Mouse (Mus musculus): ENCODE data around the gene Prkd2. TPM values are rescaled to one million over a fixed set of nuclear protein-coding genes. Genes with fewer than 3 reads are reported as not detected.

Gene Prkd2
- polyA plus RNA-seq, 1 experiment from 2014 or later = 16.2 TPM

- Histone ChIP-seq H3K9ac (replicated peaks) (peak overlapping the region; percentile 23; the same call in 1 of the 2 replicates), H3K27ac (peak overlapping the region; percentile 95), H3K27me3 (0 out of 2 replicates have a peak, but pooled peaks cover 11% of the 10 kb centered on the region), H3K36me3 (peaks cover 66% of the 10 kb centered on the region), H3K9me3 (peaks cover 17% of the 10 kb centered on the region), H3K4me1 (replicated peaks) (peaks cover 28% of the 10 kb centered on the region), H3K4me3 (replicated peaks) (0 out of 2 replicates have a peak overlapping the region, but pooled peaks have one; percentile 9), H3K4me2 (peak overlapping the region; percentile 39)
- WGBS = 13% methylated on average over 5 of the region's 5 CpGs
- ATAC-seq (ENCODE audit: insufficient number of reproducible peaks, insufficient read depth, low FRiP score, low TSS enrichment, low read depth) = no peak
These were observed 37.9 kb downstream of the Prkd2 start for GRCm38 (mm10) chr7:16880615-16881014.

- H3K9ac ChIP-seq (replicated peaks) = no peak overlapping the region
- no peak overlapping the region for H3K4me3 ChIP-seq (replicated peaks)
- 88% methylated on average over 6 of the region's 6 CpGs for WGBS
- ATAC-seq (ENCODE audit: insufficient number of reproducible peaks, insufficient read depth, low FRiP score, low TSS enrichment, low read depth) = no peak
- no peak overlapping the region for H3K27ac ChIP-seq
- H3K27me3 ChIP-seq = peaks cover 17% of the 10 kb centered on the region; the same call in 1 of the 2 replicates
- peaks cover 22% of the 10 kb centered on the region for H3K4me1 ChIP-seq (replicated peaks)
- H3K9me3 ChIP-seq = peaks cover 26% of the 10 kb centered on the region
- peaks cover 88% of the 10 kb centered on the region for H3K36me3 ChIP-seq
- no peak overlapping the region for H3K4me2 ChIP-seq
These were observed 40.5 kb downstream of the Prkd2 start for GRCm38 (mm10) chr7:16883162-16883561.

GRCm38 (mm10) chr7:16884334-16884733 lies 41.6 kb downstream of the Prkd2 start:
- H3K4me2 ChIP-seq = no peak overlapping the region
- no peak overlapping the region for H3K4me3 ChIP-seq (replicated peaks)
- peaks cover 26% of the 10 kb centered on the region for H3K9me3 ChIP-seq
- peaks cover 17% of the 10 kb centered on the region; the same call in 1 of the 2 replicates for H3K27me3 ChIP-seq
- H3K9ac ChIP-seq (replicated peaks) = no peak overlapping the region
- H3K36me3 ChIP-seq = peaks cover 88% of the 10 kb centered on the region
- 52% methylated on average over 4 of the region's 4 CpGs for WGBS
- peaks cover 16% of the 10 kb centered on the region for H3K4me1 ChIP-seq (replicated peaks)
- no peak for ATAC-seq (ENCODE audit: insufficient number of reproducible peaks, insufficient read depth, low FRiP score, low TSS enrichment, low read depth)
- H3K27ac ChIP-seq = no peak overlapping the region

- Histone ChIP-seq H3K27me3 (peaks cover 17% of the 10 kb centered on the region; the same call in 1 of the 2 replicates), H3K9ac (replicated peaks) (no peak overlapping the region)
- no peak for ATAC-seq (ENCODE audit: insufficient number of reproducible peaks, insufficient read depth, low FRiP score, low TSS enrichment, low read depth)
These were observed 42.6 kb downstream of the Prkd2 start for GRCm38 (mm10) chr7:16885271-16885776.

GRCm38 (mm10) chr7:16885905-16886304 lies 43.2 kb downstream of the Prkd2 start:
- Histone ChIP-seq H3K27me3 (peaks cover 17% of the 10 kb centered on the region; the same call in 1 of the 2 replicates), H3K36me3 (peaks cover 85% of the 10 kb centered on the region), H3K4me1 (replicated peaks) (peaks cover 15% of the 10 kb centered on the region), H3K27ac (0 out of 2 replicates have a peak overlapping the region, but pooled peaks have one; percentile 17), H3K9me3 (peaks cover 26% of the 10 kb centered on the region), H3K4me3 (replicated peaks) (peak overlapping the region; percentile 29), H3K4me2 (no peak overlapping the region), H3K9ac (replicated peaks) (no peak overlapping the region)
- WGBS = 56% methylated on average over 59 of the region's 59 CpGs
- no peak for ATAC-seq (ENCODE audit: insufficient number of reproducible peaks, insufficient read depth, low FRiP score, low TSS enrichment, low read depth)

More at GRCm38 (mm10) chr7:16885271-16885776, 42.6 kb downstream of the Prkd2 start:
- Histone ChIP-seq H3K4me1 (replicated peaks) (peaks cover 15% of the 10 kb centered on the region), H3K36me3 (peaks cover 87% of the 10 kb centered on the region), H3K9me3 (peaks cover 26% of the 10 kb centered on the region), H3K4me3 (replicated peaks) (peak overlapping the region; percentile 29), H3K27ac (peak overlapping the region; percentile 41; the same call in 1 of the 2 replicates), H3K4me2 (peak overlapping the region; percentile 36)
- 22% methylated on average over 76 of the region's 95 CpGs for WGBS

GRCm38 (mm10) chr7:16890536-16890935 lies 47.8 kb downstream of the Prkd2 start:
- peak overlapping the region; percentile 98 for H3K27ac ChIP-seq
- H3K4me2 ChIP-seq = peak overlapping the region; percentile 68
- H3K9ac ChIP-seq (replicated peaks) = peak overlapping the region; percentile 45
- no peak for ATAC-seq (ENCODE audit: insufficient number of reproducible peaks, insufficient read depth, low FRiP score, low TSS enrichment, low read depth)
- H3K9me3 ChIP-seq = peaks cover 10% of the 10 kb centered on the region
- H3K36me3 ChIP-seq = peaks cover 39% of the 10 kb centered on the region
- H3K4me1 ChIP-seq (replicated peaks) = peaks cover 58% of the 10 kb centered on the region
- H3K4me3 ChIP-seq (replicated peaks) = peak overlapping the region; percentile 40
- H3K27me3 ChIP-seq = peaks cover 13% of the 10 kb centered on the region; the same call in 1 of the 2 replicates
- WGBS = 11% methylated on average over 6 of the region's 6 CpGs

- H3K27me3 ChIP-seq = peaks cover 9% of the 10 kb centered on the region; the same call in 1 of the 2 replicates
- peak overlapping the region; percentile 68 for H3K4me2 ChIP-seq
- peaks cover 6% of the 10 kb centered on the region for H3K9me3 ChIP-seq
- 0% methylated on average over 23 of the region's 23 CpGs for WGBS
- ATAC-seq (ENCODE audit: insufficient number of reproducible peaks, insufficient read depth, low FRiP score, low TSS enrichment, low read depth) = peak; percentile 79
- H3K4me3 ChIP-seq (replicated peaks) = peak overlapping the region; percentile 40
- peaks cover 35% of the 10 kb centered on the region for H3K36me3 ChIP-seq
- H3K27ac ChIP-seq = peak overlapping the region; percentile 98
- peak overlapping the region; percentile 45 for H3K9ac ChIP-seq (replicated peaks)
- H3K4me1 ChIP-seq (replicated peaks) = peaks cover 59% of the 10 kb centered on the region
These were observed 48.2 kb downstream of the Prkd2 start for GRCm38 (mm10) chr7:16890944-16891343.

GRCm38 (mm10) chr7:16891641-16892351 lies 49.1 kb downstream of the Prkd2 start, which contains the start of gene Gng8:
Gene Gng8, plus strand, starts transcription at chr7:16891786.
- H3K9me3 ChIP-seq = no peaks in the 10 kb centered on the region
- H3K4me2 ChIP-seq = peak within 1 kb of the TSS; percentile 68
- peaks cover 59% of the 10 kb centered on the region for H3K4me1 ChIP-seq (replicated peaks)
- H3K9ac ChIP-seq (replicated peaks) = peak within 1 kb of the TSS; percentile 57
- H3K4me3 ChIP-seq (replicated peaks) = peak within 1 kb of the TSS; percentile 40
- H3K27me3 ChIP-seq = 0 out of 2 replicates have a peak, but pooled peaks cover 6% of the 10 kb centered on the region
- H3K36me3 ChIP-seq = peaks cover 26% of the 10 kb centered on the region
- peak within 1 kb of the TSS; percentile 98 for H3K27ac ChIP-seq
- under 1% methylated on average over 30 of the region's 30 CpGs for WGBS
- peak; percentile 83 for ATAC-seq (ENCODE audit: insufficient number of reproducible peaks, insufficient read depth, low FRiP score, low TSS enrichment, low read depth)

GRCm38 (mm10) chr7:16892352-16892730 lies 49.6 kb downstream of the Prkd2 start:
- WGBS = 31% methylated on average over 9 of the region's 9 CpGs
- H3K27me3 ChIP-seq = 0 out of 2 replicates have a peak, but pooled peaks cover 6% of the 10 kb centered on the region
- H3K4me2 ChIP-seq = peak overlapping the region; percentile 68
- H3K27ac ChIP-seq = peak overlapping the region; percentile 53; the same call in 1 of the 2 replicates
- peak overlapping the region; percentile 40 for H3K4me3 ChIP-seq (replicated peaks)
- H3K36me3 ChIP-seq = peaks cover 22% of the 10 kb centered on the region
- no peaks in the 10 kb centered on the region for H3K9me3 ChIP-seq
- no peak; the same call in 1 of the 2 replicates for ATAC-seq (ENCODE audit: insufficient number of reproducible peaks, insufficient read depth, low FRiP score, low TSS enrichment, low read depth)
- H3K4me1 ChIP-seq (replicated peaks) = peaks cover 59% of the 10 kb centered on the region
- H3K9ac ChIP-seq (replicated peaks) = peak overlapping the region; percentile 57

- H3K27me3 ChIP-seq = 0 out of 2 replicates have a peak, but pooled peaks cover 6% of the 10 kb centered on the region
- peaks cover 9% of the 10 kb centered on the region; the same call in 1 of the 2 replicates for H3K36me3 ChIP-seq
- H3K4me1 ChIP-seq (replicated peaks) = peaks cover 59% of the 10 kb centered on the region
- peak overlapping the region; percentile 26 for H3K4me3 ChIP-seq (replicated peaks)
- 9% methylated on average over 6 of the region's 6 CpGs for WGBS
- ATAC-seq (ENCODE audit: insufficient number of reproducible peaks, insufficient read depth, low FRiP score, low TSS enrichment, low read depth) = no peak
- peak overlapping the region; percentile 31; the same call in 1 of the 2 replicates for H3K9ac ChIP-seq (replicated peaks)
- H3K9me3 ChIP-seq = no peaks in the 10 kb centered on the region
- no peak overlapping the region for H3K27ac ChIP-seq
- peak overlapping the region; percentile 68 for H3K4me2 ChIP-seq
These were observed 50.9 kb downstream of the Prkd2 start for GRCm38 (mm10) chr7:16893612-16894011.

- peaks cover 59% of the 10 kb centered on the region for H3K4me1 ChIP-seq (replicated peaks)
- no peaks in the 10 kb centered on the region for H3K9me3 ChIP-seq
- H3K9ac ChIP-seq (replicated peaks) = peak overlapping the region; percentile 31; the same call in 1 of the 2 replicates
- WGBS = 1% methylated on average over 4 of the region's 4 CpGs
- peaks cover 2% of the 10 kb centered on the region; the same call in 1 of the 2 replicates for H3K36me3 ChIP-seq
- H3K4me2 ChIP-seq = peak overlapping the region; percentile 68
- ATAC-seq (ENCODE audit: insufficient number of reproducible peaks, insufficient read depth, low FRiP score, low TSS enrichment, low read depth) = no peak
- H3K27ac ChIP-seq = peak overlapping the region; percentile 31; the same call in 1 of the 2 replicates
- H3K4me3 ChIP-seq (replicated peaks) = peak overlapping the region; percentile 26
- H3K27me3 ChIP-seq = 0 out of 2 replicates have a peak, but pooled peaks cover 6% of the 10 kb centered on the region
These were observed 51.6 kb downstream of the Prkd2 start for GRCm38 (mm10) chr7:16894279-16894678.

All from limb, embryonic 12.5 days (tissue).